Mouse (Mus musculus) gastrocnemius, adult 18-20 months (tissue): ENCODE data around the gene Gm10521. TPM values are rescaled to one million over a fixed set of nuclear protein-coding genes. Genes with fewer than 3 reads are reported as not detected.

Experiments
- DNase-seq: peaks from one replicate; pipeline ENCODE4 v3.0.0; 2021; ENCODE audit warnings: low spot score
- total RNA-seq, 2 experiments: library from RNA; stranded (reverse); gene quantifications; 2 replicates each; pipeline ENCODE4 v1.2.3; 2021

Gene Gm10521
- total RNA-seq, 2 experiments from 2014 or later, result not detected

- no peak for DNase-seq
Observed at GRCm38 (mm10) chr1:171946447-171946995, 51.1 kb downstream of the Gm10521 start.

Other genes with a start within 250 kb of the Gm10521 start
- not detected for gene Slamf7, start 242.6 kb upstream of the Gm10521 start, total RNA-seq
- under 1 TPM; 0.46 to 0.69 TPM for gene Cd48, start 213.7 kb upstream of the Gm10521 start, total RNA-seq
- under 1 TPM; 0.07 to 0.09 TPM for gene Slamf1, start 128.5 kb upstream of the Gm10521 start, total RNA-seq
- under 1 TPM; 0.32 to 0.33 TPM for gene Cd84, start 56.0 kb upstream of the Gm10521 start, total RNA-seq
- not detected for gene Slamf6, start 21.9 kb downstream of the Gm10521 start, total RNA-seq
- gene Vangl2, start 132.8 kb downstream of the Gm10521 start, total RNA-seq, result under 1 TPM; 0.34 to 0.55 TPM
- gene Nhlh1, start 161.9 kb downstream of the Gm10521 start, total RNA-seq, result not detected
- 10 to 100 TPM; 85.8 to 86.6 TPM for gene Copa, start 186.9 kb downstream of the Gm10521 start, total RNA-seq
- gene Ncstn, start 187.1 kb downstream of the Gm10521 start, total RNA-seq, result 10 to 100 TPM; 24.7 to 24.8 TPM
- 10 to 100 TPM; 74.8 to 76.0 TPM for gene Pex19, start 231.1 kb downstream of the Gm10521 start, total RNA-seq